Mouse (Mus musculus): Measurements from ENCODE around the gene Fli1.

Gene Fli1

GRCm38 (mm10) chr9:32549462-32550384, 7.1 kb upstream of the Fli1 start:
- DNase-seq, result no peak

- no peak for DNase-seq
Measured at GRCm38 (mm10) chr9:32546731-32547130, 4.1 kb upstream of the Fli1 start.

DNA sequence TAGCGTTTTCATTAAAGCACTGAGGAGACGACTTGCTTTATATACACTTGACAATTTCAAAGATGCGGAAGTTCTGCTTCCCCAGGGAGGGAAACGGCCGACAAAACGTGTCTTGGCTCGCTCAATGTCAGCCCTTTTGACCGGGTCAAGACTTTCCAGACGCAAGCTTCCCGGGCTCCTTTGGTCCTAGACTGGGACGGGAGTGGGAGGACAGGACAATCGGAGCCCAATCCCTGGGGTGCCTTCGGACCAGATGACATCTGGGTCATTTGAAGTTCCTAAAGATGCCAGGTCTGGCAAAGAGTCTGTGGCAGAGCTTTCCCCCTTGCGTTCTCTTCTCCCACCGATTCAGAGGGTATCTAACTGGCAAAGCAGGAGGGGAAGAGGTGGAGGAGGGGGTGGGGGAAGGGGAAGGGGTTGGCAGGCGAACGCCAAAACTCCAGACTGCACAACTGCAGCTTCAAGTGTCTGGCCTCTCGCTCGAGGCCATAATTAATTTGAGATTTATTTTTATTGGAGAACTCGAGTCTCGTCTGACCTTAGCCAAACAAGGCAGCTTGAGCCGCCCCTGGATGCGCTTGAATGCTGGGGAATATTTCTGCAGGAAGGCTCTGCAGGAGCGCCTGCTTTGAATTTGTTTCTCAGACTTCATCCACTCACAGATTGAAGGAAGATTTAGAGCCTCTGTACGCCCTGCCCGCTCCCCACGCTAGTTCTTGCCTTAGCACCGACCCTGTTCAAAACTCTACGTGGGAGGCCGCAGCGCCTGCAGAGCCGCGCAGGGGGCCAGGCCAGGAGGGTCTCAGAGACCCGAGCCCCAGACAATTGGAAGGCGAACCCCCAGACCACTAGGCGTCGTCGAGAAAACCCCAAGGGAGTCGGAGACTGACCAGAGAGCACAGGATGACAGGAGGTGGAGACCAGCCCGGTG, 2.3 kb upstream of the Fli1 start:
- no peak for DNase-seq

- DNase-seq, result no peak
Measured at GRCm38 (mm10) chr9:32543923-32544575, 1.4 kb upstream of the Fli1 start.

DNA sequence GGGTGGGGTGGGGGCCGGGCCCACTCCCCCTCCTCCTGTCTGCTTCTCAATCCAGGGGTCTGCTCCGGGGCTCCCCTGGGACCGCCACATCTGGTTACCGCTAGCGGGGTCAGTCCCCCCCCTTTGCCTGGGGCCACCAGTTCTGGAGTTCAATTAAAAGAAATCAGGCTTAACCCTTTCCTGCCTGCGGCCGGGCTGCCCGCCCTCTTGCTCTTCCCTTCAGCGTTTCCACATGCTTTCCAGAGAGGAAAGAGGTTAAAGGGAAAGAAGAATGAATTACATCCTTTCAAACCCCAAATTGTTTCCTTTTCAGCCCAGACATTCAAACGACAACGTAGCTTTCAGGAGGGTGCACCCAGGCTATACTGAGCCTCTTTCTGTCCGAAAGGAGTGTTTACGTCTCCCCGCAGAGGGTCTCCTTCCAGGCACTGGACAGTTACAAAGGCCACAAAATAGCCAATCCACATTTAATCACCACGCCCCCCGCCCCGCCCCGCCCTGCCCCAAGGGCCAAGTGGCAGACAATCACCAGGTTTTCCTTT, 450 bp upstream of the Fli1 start:
- DNase-seq, result no peak

GRCm38 (mm10) chr9:32541223-32541901, 1.3 kb downstream of the Fli1 start:
- no peak for DNase-seq

DNA sequence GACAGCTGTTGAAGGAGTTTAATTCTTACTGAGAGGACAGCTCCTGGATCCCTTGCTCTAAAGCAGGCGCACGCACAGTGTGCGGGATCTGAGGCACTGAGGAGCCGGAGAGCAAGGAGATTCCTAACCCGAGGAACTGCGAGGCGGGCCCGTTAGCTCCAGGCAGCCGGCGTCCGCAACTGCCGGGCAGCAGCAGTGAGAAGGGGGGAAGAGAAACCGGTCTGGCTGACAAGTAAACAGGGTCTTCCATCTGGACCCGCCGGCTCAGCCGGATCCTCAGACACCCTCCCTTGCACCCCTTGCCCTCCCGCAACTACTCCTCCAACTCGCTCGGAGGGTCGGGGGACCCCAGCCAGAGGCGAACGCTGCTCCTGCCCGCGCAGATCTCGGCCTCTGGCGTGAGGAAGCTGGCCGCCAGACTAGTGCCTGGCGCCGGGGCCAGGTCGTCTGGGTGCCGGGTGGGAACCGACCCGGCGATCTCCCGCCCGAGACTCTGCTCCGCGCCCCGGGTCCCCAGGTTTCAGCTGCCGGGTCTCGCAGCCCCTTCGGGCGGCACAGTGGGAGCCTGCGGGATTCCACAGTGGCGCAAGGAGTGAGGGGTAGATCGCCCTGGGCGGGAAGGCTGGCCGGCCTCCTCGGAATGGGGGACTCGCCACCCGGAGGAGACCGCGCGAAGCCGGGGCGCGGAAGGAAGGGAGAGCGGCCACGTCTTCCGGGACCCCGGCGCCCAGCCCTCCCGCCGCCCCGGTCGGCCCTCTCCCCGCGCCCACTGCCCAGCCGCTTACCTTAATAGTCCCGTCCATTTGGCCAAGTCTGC, 2.0 kb downstream of the Fli1 start:
- no peak for DNase-seq

DNA sequence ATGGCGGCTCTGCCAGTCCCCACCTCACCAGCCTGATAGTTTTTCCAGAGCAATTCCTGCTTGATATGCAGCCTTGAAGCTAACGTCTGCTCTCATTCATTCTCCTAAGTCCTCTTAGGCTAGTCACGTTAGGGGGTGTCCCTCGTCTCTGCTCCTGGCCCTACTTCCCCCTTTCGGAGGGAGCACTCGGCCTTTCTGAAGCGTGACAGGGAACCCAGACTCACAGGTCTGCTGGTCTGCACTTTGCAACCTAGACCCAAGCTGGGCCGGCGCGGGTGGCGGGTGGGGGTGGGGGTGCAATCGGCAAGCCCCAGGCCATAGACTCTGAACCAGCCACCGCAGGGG, 2.6 kb downstream of the Fli1 start:
- no peak for DNase-seq

- DNase-seq, result no peak
Measured at GRCm38 (mm10) chr9:32539321-32539761, 3.3 kb downstream of the Fli1 start.

DNA sequence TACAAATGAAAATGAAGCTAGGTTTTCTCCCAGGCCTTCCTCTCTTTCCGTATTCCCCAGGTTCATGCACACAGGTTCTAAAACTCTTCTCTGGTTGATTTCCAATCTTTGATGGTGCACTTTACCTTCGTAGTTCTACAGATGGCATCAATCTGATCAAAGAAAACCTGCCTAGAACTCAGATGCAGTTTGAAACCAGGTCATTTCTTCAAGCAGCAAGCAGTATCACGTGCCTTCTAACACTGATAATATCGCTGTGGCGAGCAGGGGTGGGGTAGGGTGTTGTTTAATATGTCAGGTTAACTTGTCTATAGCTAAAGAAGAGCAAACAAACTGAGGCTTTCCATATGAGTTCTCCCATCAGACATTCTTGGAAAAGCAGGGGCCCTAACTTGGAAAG, 4.5 kb downstream of the Fli1 start:
- DNase-seq, result no peak

- DNase-seq, result no peak
Measured at GRCm38 (mm10) chr9:32537706-32538105, 5.0 kb downstream of the Fli1 start.

DNA sequence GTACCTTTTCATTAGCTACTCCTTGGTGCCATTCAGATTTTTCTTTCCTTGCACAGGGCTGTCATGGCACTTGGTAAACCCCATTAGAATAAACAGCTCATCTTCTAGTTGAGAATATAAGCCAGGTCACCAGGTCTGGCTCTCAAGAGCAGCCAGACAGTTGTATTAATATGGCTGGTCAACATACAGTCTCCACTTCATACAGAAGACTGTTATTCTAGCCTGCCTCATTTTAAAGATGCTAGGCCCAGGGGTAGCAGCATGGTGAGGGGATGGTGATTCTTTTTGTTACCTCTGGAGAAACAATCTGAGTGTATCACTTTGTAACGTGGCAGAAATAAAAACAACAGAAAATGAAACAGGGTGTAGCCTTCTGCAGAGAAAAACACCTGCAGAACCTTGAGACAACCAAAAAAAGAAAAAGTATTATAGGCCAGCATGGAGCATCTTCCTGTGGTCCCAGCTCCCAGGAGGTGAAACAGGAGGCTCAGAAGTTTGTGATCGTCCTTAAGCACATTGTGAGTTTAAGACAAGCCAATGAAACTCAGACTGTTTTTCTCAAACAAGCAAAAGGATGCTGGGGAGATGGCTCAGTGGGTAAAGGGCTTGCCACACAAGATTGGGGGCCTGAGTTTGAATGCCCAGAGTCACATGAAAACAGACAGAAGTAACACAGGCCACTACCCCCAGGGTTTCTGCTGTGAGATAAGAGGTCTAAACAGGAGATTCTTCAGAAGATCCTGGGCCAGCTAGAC, 7.3 kb downstream of the Fli1 start:
- no peak for DNase-seq

- no peak for DNase-seq
Measured at GRCm38 (mm10) chr9:32534025-32534615, 8.5 kb downstream of the Fli1 start.

GRCm38 (mm10) chr9:32531588-32531987, 11.1 kb downstream of the Fli1 start:
- DNase-seq, result no peak

DNA sequence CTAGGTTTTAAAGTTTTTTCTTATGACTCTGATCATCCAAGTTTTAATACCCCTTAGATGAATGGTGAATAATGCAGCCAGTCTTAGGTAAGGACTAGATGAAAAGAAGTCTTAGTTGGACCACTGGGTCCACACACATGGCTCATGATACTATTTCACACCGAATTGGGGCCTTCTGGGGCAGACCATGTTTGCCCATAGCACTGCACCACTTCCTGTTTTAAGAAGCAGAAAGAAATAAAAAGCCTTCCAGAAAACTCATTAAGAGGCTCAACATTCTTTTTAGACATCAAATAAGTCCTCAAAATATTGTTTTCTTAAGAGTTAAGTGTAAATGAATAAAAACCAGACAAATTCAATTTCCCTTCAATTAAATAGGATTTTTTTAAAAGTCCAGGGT, 11.7 kb downstream of the Fli1 start:
- no peak for DNase-seq

GRCm38 (mm10) chr9:32530188-32530587, 12.5 kb downstream of the Fli1 start:
- no peak for DNase-seq

- DNase-seq, result no peak
Measured at GRCm38 (mm10) chr9:32529594-32529993, 13.1 kb downstream of the Fli1 start.

DNA sequence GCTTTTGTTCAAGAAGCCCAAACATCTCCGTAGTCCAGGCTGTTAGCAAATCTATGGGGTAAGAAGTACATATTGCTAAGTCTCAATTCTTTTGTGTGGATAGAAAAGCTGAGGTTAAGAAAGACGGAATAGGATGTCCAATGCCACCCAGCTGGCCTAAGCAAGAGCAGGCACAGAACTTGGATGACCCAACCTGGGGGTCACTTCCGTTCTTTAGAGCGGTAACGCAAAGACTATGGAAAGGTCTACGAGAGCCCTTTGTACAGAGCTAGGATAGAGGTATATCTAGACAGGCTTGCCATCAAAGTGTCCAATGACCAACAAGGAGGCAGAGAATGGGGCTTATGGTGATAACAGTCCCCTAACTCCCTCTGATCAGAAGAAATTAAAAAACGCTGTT, 15.3 kb downstream of the Fli1 start:
- no peak for DNase-seq

GRCm38 (mm10) chr9:32525787-32526186, 16.9 kb downstream of the Fli1 start:
- no peak for DNase-seq

GRCm38 (mm10) chr9:32522536-32523245, 20.0 kb downstream of the Fli1 start:
- no peak for DNase-seq
